Mouse (Mus musculus) stomach, embryonic 16.5 days (tissue): ENCODE data around the gene Nr1h5. TPM values are rescaled to one million over a fixed set of nuclear protein-coding genes. Genes with fewer than 3 reads are reported as not detected.

ENCODE experiments used
- ATAC-seq: fragments of 200-750 bp; cut with Nextera tagmentation; 2 replicates; pipeline ENCODE4 v1.8.0; 2017; ENCODE audit warnings: moderate number of reproducible peaks, moderate TSS enrichment; ENCODE audit not compliant: insufficient read depth, low FRiP score
- H3K27ac ChIP-seq: fragments of 300-500 bp; sonication (generic); 2 replicates; pipeline ENCODE4 v1.5.1; 2014; ENCODE audit warnings: low read length
- H3K27me3 ChIP-seq: fragments of 300-500 bp; sonication (generic); 2 replicates; pipeline ENCODE4 v1.6.1; 2014; ENCODE audit warnings: low read length, control low read depth, mixed read lengths; ENCODE audit not compliant: control insufficient read depth, insufficient read depth
- H3K36me3 ChIP-seq: fragments of 300-500 bp; sonication (generic); 2 replicates; pipeline ENCODE4 v1.6.1; 2014; ENCODE audit warnings: low read length; ENCODE audit not compliant: control insufficient read depth, insufficient read depth
- H3K4me1 ChIP-seq: fragments of 300-500 bp; sonication (generic); 2 replicates; pipeline ENCODE4 v1.6.1; 2014; ENCODE audit warnings: low read length, control low read depth, mixed read lengths; ENCODE audit not compliant: control insufficient read depth, insufficient read depth
- H3K4me2 ChIP-seq: fragments of 300-500 bp; sonication (generic); 2 replicates; pipeline ENCODE4 v1.6.1; 2014; ENCODE audit warnings: low read depth, low read length, mixed read lengths
- H3K4me3 ChIP-seq: fragments of 300-500 bp; sonication (generic); replicated peaks from 2 replicates; pipeline ENCODE4 v1.5.1; 2014; ENCODE audit warnings: mild to moderate bottlenecking, low read length
- H3K9ac ChIP-seq: fragments of 300-500 bp; sonication (generic); 2 replicates; pipeline ENCODE4 v1.6.1; 2014; ENCODE audit warnings: low read length
- H3K9me3 ChIP-seq: fragments of 300-500 bp; sonication (generic); replicated peaks from 2 replicates; pipeline ENCODE4 v1.6.1; 2016; ENCODE audit warnings: low read length, control low read depth; ENCODE audit not compliant: control insufficient read depth
- WGBS: fragments of 180-500 bp; shearing (Covaris S2); extraction: QIAGEN DNeasy Blood & Tissue Kit; methylation state at CpG from one replicate; pipeline ENCODE4 v1.1.7; 2014; 5-methylcytosine and 5-hydroxymethylcytosine counted together
- polyA plus RNA-seq: library from polyadenylated mRNA; unstranded; fragments of >200 nt; fragmentation: Nextera tagmentation; extraction: Ambion mirVana; gene quantifications from 2 replicates; pipeline ENCODE4 v1.2.1, GENCODE M21; 2015

The Nr1h5 gene
- polyA plus RNA-seq, result 0.10 TPM in 2 replicates

- no peaks in the 10 kb centered on the region for H3K27me3 ChIP-seq
- H3K4me2 ChIP-seq, result no peak within 1 kb of the TSS
- H3K36me3 ChIP-seq, result no peaks in the 10 kb centered on the region
- H3K4me1 ChIP-seq, result no peaks in the 10 kb centered on the region
- H3K9me3 ChIP-seq, result no peaks in the 10 kb centered on the region
- no peak within 1 kb of the TSS for H3K4me3 ChIP-seq
- no peak within 1 kb of the TSS for H3K27ac ChIP-seq
- H3K9ac ChIP-seq, result no peak within 1 kb of the TSS
- 13% methylated on average over 3 of the region's 3 CpGs for WGBS
- no peak for ATAC-seq
These were observed at the start of gene Nr1h5 for GRCm38 (mm10) chr3:102964033-102964432. Nr1h5 (minus strand) TSS chr3:102964133.

- no peak for ATAC-seq
- H3K4me1 ChIP-seq, result 0 out of 2 replicates have a peak, but pooled peaks cover under 1% of the 10 kb centered on the region
- no peak overlapping the region for H3K27ac ChIP-seq
- H3K4me3 ChIP-seq, result no peak overlapping the region
- H3K9ac ChIP-seq, result no peak overlapping the region
- 94% methylated on average over 7 of the region's 7 CpGs for WGBS
- no peaks in the 10 kb centered on the region for H3K9me3 ChIP-seq
- H3K4me2 ChIP-seq, result no peak overlapping the region
- H3K27me3 ChIP-seq, result no peaks in the 10 kb centered on the region
- peaks cover 19% of the 10 kb centered on the region for H3K36me3 ChIP-seq
These were observed 37.7 kb upstream of the Nr1h5 start for GRCm38 (mm10) chr3:103001595-103001994.

GRCm38 (mm10) chr3:102997591-102997990 is 33.7 kb upstream of the Nr1h5 start:
- 0 out of 2 replicates have a peak, but pooled peaks cover 10% of the 10 kb centered on the region for H3K4me1 ChIP-seq
- 78% methylated on average over 3 of the region's 3 CpGs for WGBS
- no peaks in the 10 kb centered on the region for H3K27me3 ChIP-seq
- peaks cover 19% of the 10 kb centered on the region for H3K36me3 ChIP-seq
- no peaks in the 10 kb centered on the region for H3K9me3 ChIP-seq
- H3K27ac ChIP-seq, result no peak overlapping the region
- no peak for ATAC-seq
- no peak overlapping the region for H3K4me2 ChIP-seq
- H3K9ac ChIP-seq, result no peak overlapping the region
- H3K4me3 ChIP-seq, result no peak overlapping the region

GRCm38 (mm10) chr3:102997036-102997435 is 33.1 kb upstream of the Nr1h5 start:
- no peak for ATAC-seq
- no peaks in the 10 kb centered on the region for H3K27me3 ChIP-seq
- H3K36me3 ChIP-seq, result peaks cover 19% of the 10 kb centered on the region
- 63% methylated on average over 10 of the region's 10 CpGs for WGBS
- no peaks in the 10 kb centered on the region for H3K9me3 ChIP-seq
- no peak overlapping the region for H3K27ac ChIP-seq
- H3K4me1 ChIP-seq, result 0 out of 2 replicates have a peak, but pooled peaks cover 10% of the 10 kb centered on the region
- H3K4me2 ChIP-seq, result no peak overlapping the region
- H3K9ac ChIP-seq, result no peak overlapping the region
- no peak overlapping the region for H3K4me3 ChIP-seq

- Histone ChIP-seq H3K9ac (peak within 1 kb of the TSS; percentile 93), H3K4me3 (peak within 1 kb of the TSS; percentile 82), H3K36me3 (peaks cover 16% of the 10 kb centered on the region), H3K27ac (peak within 1 kb of the TSS; percentile 96), H3K27me3 (no peaks in the 10 kb centered on the region), H3K9me3 (no peaks in the 10 kb centered on the region), H3K4me2 (peak within 1 kb of the TSS; percentile 63), H3K4me1 (0 out of 2 replicates have a peak, but pooled peaks cover 10% of the 10 kb centered on the region)
- ATAC-seq, result peak; percentile 97
- under 1% methylated on average over 51 of the region's 60 CpGs for WGBS
These were observed 31.8 kb upstream of the Nr1h5 start, which contains the start of gene Sike1 for GRCm38 (mm10) chr3:102995605-102996321. Sike1 (plus strand) TSS chr3:102995708.

GRCm38 (mm10) chr3:102995233-102995604 is 31.3 kb upstream of the Nr1h5 start:
- WGBS, result 43% methylated on average over 7 of the region's 7 CpGs
- Histone ChIP-seq H3K9ac (peak overlapping the region; percentile 93), H3K36me3 (peaks cover 11% of the 10 kb centered on the region), H3K27me3 (no peaks in the 10 kb centered on the region), H3K4me3 (peak overlapping the region; percentile 82), H3K4me2 (peak overlapping the region; percentile 63), H3K9me3 (no peaks in the 10 kb centered on the region), H3K27ac (peak overlapping the region; percentile 96), H3K4me1 (0 out of 2 replicates have a peak, but pooled peaks cover 10% of the 10 kb centered on the region)
- no peak for ATAC-seq

- Histone ChIP-seq H3K4me1 (0 out of 2 replicates have a peak, but pooled peaks cover 10% of the 10 kb centered on the region), H3K27ac (no peak overlapping the region), H3K27me3 (no peaks in the 10 kb centered on the region), H3K4me3 (no peak overlapping the region), H3K9ac (no peak overlapping the region), H3K36me3 (no peaks in the 10 kb centered on the region), H3K4me2 (no peak overlapping the region), H3K9me3 (no peaks in the 10 kb centered on the region)
- ATAC-seq, result no peak
- 17% methylated on average over 3 of the region's 3 CpGs for WGBS
These were observed 29.0 kb upstream of the Nr1h5 start for GRCm38 (mm10) chr3:102992936-102993335.

GRCm38 (mm10) chr3:102991041-102991440 is 27.1 kb upstream of the Nr1h5 start:
- no peak for ATAC-seq
- WGBS, result 74% methylated on average over 8 of the region's 8 CpGs
- Histone ChIP-seq H3K9ac (no peak overlapping the region), H3K4me1 (0 out of 2 replicates have a peak, but pooled peaks cover 4% of the 10 kb centered on the region), H3K36me3 (no peaks in the 10 kb centered on the region), H3K4me3 (no peak overlapping the region), H3K27ac (no peak overlapping the region), H3K9me3 (no peaks in the 10 kb centered on the region), H3K4me2 (no peak overlapping the region), H3K27me3 (no peaks in the 10 kb centered on the region)

GRCm38 (mm10) chr3:102980349-102980736 is 16.4 kb upstream of the Nr1h5 start:
- WGBS, result 34% methylated on average over 3 of the region's 3 CpGs
- Histone ChIP-seq H3K4me3 (no peak overlapping the region), H3K4me1 (no peaks in the 10 kb centered on the region), H3K27me3 (no peaks in the 10 kb centered on the region), H3K9ac (no peak overlapping the region), H3K9me3 (no peaks in the 10 kb centered on the region), H3K27ac (no peak overlapping the region), H3K4me2 (no peak overlapping the region), H3K36me3 (no peaks in the 10 kb centered on the region)
- ATAC-seq, result no peak
